Mouse (Mus musculus) right cerebral cortex, postnatal 10 days (tissue): ENCODE data around the gene Cdh15.

ENCODE experiments used
- DNase-seq, 2 experiments: peaks; one replicate each; pipeline ENCODE4 v3.0.0; 2021; ENCODE audit warnings: low spot score in 2 of 2

The Cdh15 gene

GRCm38 (mm10) chr8:122847829-122848561 is at the start of gene Cdh15:
Cdh15 (plus strand) TSS chr8:122847966.
- DNase-seq, result peak; percentile 63 to 71

- DNase-seq, result peak; percentile 42 to 58
Observed at GRCm38 (mm10) chr8:122803906-122804761, 43.6 kb upstream of the Cdh15 start.

- peak; percentile 70 to 73 for DNase-seq
Observed at GRCm38 (mm10) chr8:122805349-122805748, 42.4 kb upstream of the Cdh15 start.

- DNase-seq, result no peak
Observed at GRCm38 (mm10) chr8:122806956-122807538, 40.7 kb upstream of the Cdh15 start.

- peak; percentile 42 to 44 for DNase-seq
Observed at GRCm38 (mm10) chr8:122807907-122808306, 39.9 kb upstream of the Cdh15 start.

- no peak for DNase-seq
Observed at GRCm38 (mm10) chr8:122810376-122810775, 37.4 kb upstream of the Cdh15 start.

GRCm38 (mm10) chr8:122811870-122812494 is 35.8 kb upstream of the Cdh15 start:
- no peak for DNase-seq

- DNase-seq, result no peak
Observed at GRCm38 (mm10) chr8:122812610-122813250, 35.0 kb upstream of the Cdh15 start.

GRCm38 (mm10) chr8:122814608-122815007 is 33.2 kb upstream of the Cdh15 start:
- peak; percentile 59 for DNase-seq

GRCm38 (mm10) chr8:122816965-122817364 is 30.8 kb upstream of the Cdh15 start:
- no peak for DNase-seq

- no peak for DNase-seq
Observed at GRCm38 (mm10) chr8:122817724-122818496, 29.9 kb upstream of the Cdh15 start.

GRCm38 (mm10) chr8:122819776-122820175 is 28.0 kb upstream of the Cdh15 start:
- no peak for DNase-seq

GRCm38 (mm10) chr8:122824571-122824970 is 23.2 kb upstream of the Cdh15 start:
- no peak for DNase-seq

- DNase-seq, result no peak
Observed at GRCm38 (mm10) chr8:122824986-122825385, 22.8 kb upstream of the Cdh15 start.

- DNase-seq, result no peak
Observed at GRCm38 (mm10) chr8:122825408-122825807, 22.4 kb upstream of the Cdh15 start.

- no peak for DNase-seq
Observed at GRCm38 (mm10) chr8:122829396-122829795, 18.4 kb upstream of the Cdh15 start.

GRCm38 (mm10) chr8:122830349-122831061 is 17.3 kb upstream of the Cdh15 start:
- peak; percentile 91 to 93 for DNase-seq

GRCm38 (mm10) chr8:122834416-122834815 is 13.3 kb upstream of the Cdh15 start:
- DNase-seq, result no peak

GRCm38 (mm10) chr8:122834971-122835370 is 12.8 kb upstream of the Cdh15 start:
- peak; percentile 76 to 82 for DNase-seq

GRCm38 (mm10) chr8:122836199-122836598 is 11.6 kb upstream of the Cdh15 start:
- DNase-seq, result no peak
